Mouse (Mus musculus) midbrain, embryonic 13.5 days (tissue): ENCODE results near the gene Syt1. TPM values are rescaled to one million over a fixed set of nuclear protein-coding genes. Genes with fewer than 3 reads are reported as not detected.

Source experiments
- ATAC-seq: fragments of 200-750 bp; cut with Nextera tagmentation; 2 replicates; pipeline ENCODE4 v1.8.0; 2017; ENCODE audit warnings: mild to moderate bottlenecking, moderate TSS enrichment, moderate library complexity
- H3K27ac ChIP-seq: fragments of 300-500 bp; sonication (generic); 2 replicates; pipeline ENCODE4 v1.5.1; 2015; ENCODE audit warnings: inconsistent platforms, mild to moderate bottlenecking, moderate library complexity
- H3K27me3 ChIP-seq: fragments of 300-500 bp; sonication (generic); 2 replicates; pipeline ENCODE4 v1.6.1; 2015; ENCODE audit warnings: mild to moderate bottlenecking, inconsistent platforms
- H3K36me3 ChIP-seq: fragments of 300-500 bp; sonication (generic); 2 replicates; pipeline ENCODE4 v1.6.1; 2015; ENCODE audit warnings: mild to moderate bottlenecking, inconsistent platforms
- H3K4me1 ChIP-seq: fragments of 300-500 bp; sonication (generic); replicated peaks from 2 replicates; pipeline ENCODE4 v1.6.1; 2015; ENCODE audit warnings: inconsistent platforms
- H3K4me2 ChIP-seq: fragments of 300-500 bp; sonication (generic); replicated peaks from 2 replicates; pipeline ENCODE4 v1.6.1; 2015; ENCODE audit warnings: moderate library complexity, mild to moderate bottlenecking, inconsistent platforms
- H3K4me3 ChIP-seq: fragments of 300-500 bp; sonication (generic); replicated peaks from 2 replicates; pipeline ENCODE4 v1.5.1; 2015; ENCODE audit warnings: mild to moderate bottlenecking, inconsistent platforms
- H3K9ac ChIP-seq: fragments of 300-500 bp; sonication (generic); replicated peaks from 2 replicates; pipeline ENCODE4 v1.6.1; 2015; ENCODE audit warnings: mild to moderate bottlenecking, inconsistent platforms
- H3K9me3 ChIP-seq: fragments of 300-500 bp; sonication (generic); 2 replicates; pipeline ENCODE4 v1.6.1; 2016; ENCODE audit warnings: mild to moderate bottlenecking, inconsistent platforms
- WGBS: fragments of 180-500 bp; shearing (Covaris S2); methylation state at CpG from one replicate; pipeline ENCODE4 v1.1.7; 2015; 5-methylcytosine and 5-hydroxymethylcytosine counted together
- polyA plus RNA-seq: library from polyadenylated mRNA; unstranded; fragments of >200 nt; fragmentation: Nextera tagmentation; extraction: Ambion mirVana; gene quantifications from 2 replicates; pipeline ENCODE4 v1.2.1, GENCODE M21; 2015

The Syt1 gene
- polyA plus RNA-seq, 1 experiment from 2014 or later: 77.2 TPM

- Histone ChIP-seq H3K9me3 (no peaks in the 10 kb centered on the region), H3K36me3 (no peaks in the 10 kb centered on the region), H3K27me3 (no peaks in the 10 kb centered on the region), H3K27ac (no peak overlapping the region), H3K4me3 (no peak overlapping the region), H3K4me1 (peaks cover 9% of the 10 kb centered on the region), H3K9ac (no peak overlapping the region), H3K4me2 (no peak overlapping the region)
- 81% methylated on average over 2 of the region's 2 CpGs for WGBS
- no peak for ATAC-seq
Observed at GRCm38 (mm10) chr10:108880372-108880771, 130.4 kb downstream of the Syt1 start.

- no peak overlapping the region for H3K27ac ChIP-seq
- H3K27me3 ChIP-seq: no peaks in the 10 kb centered on the region
- no peaks in the 10 kb centered on the region for H3K9me3 ChIP-seq
- no peak for ATAC-seq
- WGBS: 88% methylated on average over 5 of the region's 5 CpGs
- H3K4me3 ChIP-seq: no peak overlapping the region
- H3K4me1 ChIP-seq: 0 out of 2 replicates have a peak, but pooled peaks cover 5% of the 10 kb centered on the region
- no peak overlapping the region for H3K9ac ChIP-seq
- H3K36me3 ChIP-seq: no peaks in the 10 kb centered on the region
- H3K4me2 ChIP-seq: no peak overlapping the region
Observed at GRCm38 (mm10) chr10:108875730-108876129, 135.1 kb downstream of the Syt1 start.

GRCm38 (mm10) chr10:108874687-108875086, 136.1 kb downstream of the Syt1 start:
- H3K4me2 ChIP-seq: no peak overlapping the region
- H3K27ac ChIP-seq: no peak overlapping the region
- no peak overlapping the region for H3K4me3 ChIP-seq
- no peak for ATAC-seq
- no peak overlapping the region for H3K9ac ChIP-seq
- WGBS: 58% methylated on average over 4 of the region's 4 CpGs
- H3K36me3 ChIP-seq: no peaks in the 10 kb centered on the region
- H3K27me3 ChIP-seq: no peaks in the 10 kb centered on the region
- H3K4me1 ChIP-seq: 0 out of 2 replicates have a peak, but pooled peaks cover 6% of the 10 kb centered on the region
- H3K9me3 ChIP-seq: no peaks in the 10 kb centered on the region

GRCm38 (mm10) chr10:108872359-108872758, 138.4 kb downstream of the Syt1 start:
- no peak for ATAC-seq
- H3K27ac ChIP-seq: no peak overlapping the region
- 73% methylated on average over 6 of the region's 6 CpGs for WGBS
- H3K4me3 ChIP-seq: no peak overlapping the region
- no peaks in the 10 kb centered on the region for H3K9me3 ChIP-seq
- H3K9ac ChIP-seq: no peak overlapping the region
- no peaks in the 10 kb centered on the region for H3K36me3 ChIP-seq
- H3K27me3 ChIP-seq: no peaks in the 10 kb centered on the region
- peaks cover 7% of the 10 kb centered on the region; the same call in 1 of the 2 replicates for H3K4me1 ChIP-seq
- H3K4me2 ChIP-seq: no peak overlapping the region

GRCm38 (mm10) chr10:108870586-108870985, 140.2 kb downstream of the Syt1 start:
- Histone ChIP-seq H3K9me3 (no peaks in the 10 kb centered on the region), H3K27me3 (no peaks in the 10 kb centered on the region), H3K27ac (no peak overlapping the region), H3K4me1 (peaks cover 10% of the 10 kb centered on the region; the same call in 1 of the 2 replicates), H3K4me2 (no peak overlapping the region), H3K4me3 (no peak overlapping the region), H3K36me3 (no peaks in the 10 kb centered on the region), H3K9ac (no peak overlapping the region)
- 52% methylated on average over 4 of the region's 4 CpGs for WGBS
- peak; percentile 34; the same call in 1 of the 2 replicates for ATAC-seq

GRCm38 (mm10) chr10:108868136-108868535, 142.6 kb downstream of the Syt1 start:
- Histone ChIP-seq H3K27me3 (no peaks in the 10 kb centered on the region), H3K4me2 (no peak overlapping the region), H3K9me3 (no peaks in the 10 kb centered on the region), H3K36me3 (no peaks in the 10 kb centered on the region), H3K4me1 (peaks cover 10% of the 10 kb centered on the region; the same call in 1 of the 2 replicates), H3K27ac (no peak overlapping the region), H3K4me3 (no peak overlapping the region), H3K9ac (no peak overlapping the region)
- no peak for ATAC-seq
- WGBS: 92% methylated on average over 4 of the region's 4 CpGs

GRCm38 (mm10) chr10:108867202-108867601, 143.6 kb downstream of the Syt1 start:
- H3K9me3 ChIP-seq: no peaks in the 10 kb centered on the region
- H3K27ac ChIP-seq: no peak overlapping the region

GRCm38 (mm10) chr10:108865586-108865985, 145.2 kb downstream of the Syt1 start:
- H3K4me2 ChIP-seq: no peak overlapping the region
- H3K36me3 ChIP-seq: no peaks in the 10 kb centered on the region
- H3K27ac ChIP-seq: no peak overlapping the region
- H3K4me1 ChIP-seq: peaks cover 4% of the 10 kb centered on the region; the same call in 1 of the 2 replicates
- 97% methylated on average over 4 of the region's 4 CpGs for WGBS
- ATAC-seq: no peak
- no peaks in the 10 kb centered on the region for H3K27me3 ChIP-seq
- no peaks in the 10 kb centered on the region for H3K9me3 ChIP-seq
- H3K9ac ChIP-seq: no peak overlapping the region
- H3K4me3 ChIP-seq: no peak overlapping the region

More at GRCm38 (mm10) chr10:108867202-108867601, 143.6 kb downstream of the Syt1 start:
- Histone ChIP-seq H3K4me2 (no peak overlapping the region), H3K4me1 (peaks cover 8% of the 10 kb centered on the region; the same call in 1 of the 2 replicates), H3K4me3 (no peak overlapping the region), H3K27me3 (no peaks in the 10 kb centered on the region), H3K9ac (no peak overlapping the region), H3K36me3 (no peaks in the 10 kb centered on the region)
- ATAC-seq: no peak
- WGBS: 75% methylated on average over 6 of the region's 6 CpGs

GRCm38 (mm10) chr10:108855986-108856385, 154.8 kb downstream of the Syt1 start:
- Histone ChIP-seq H3K4me3 (no peak overlapping the region), H3K9me3 (no peaks in the 10 kb centered on the region), H3K4me2 (no peak overlapping the region), H3K4me1 (0 out of 2 replicates have a peak, but pooled peaks cover 2% of the 10 kb centered on the region), H3K36me3 (no peaks in the 10 kb centered on the region), H3K9ac (no peak overlapping the region), H3K27ac (no peak overlapping the region), H3K27me3 (no peaks in the 10 kb centered on the region)
- ATAC-seq: no peak
- 85% methylated on average over 6 of the region's 6 CpGs for WGBS

GRCm38 (mm10) chr10:108852757-108853156, 158.0 kb downstream of the Syt1 start:
- H3K27me3 ChIP-seq: no peaks in the 10 kb centered on the region
- H3K4me2 ChIP-seq: no peak overlapping the region
- H3K4me1 ChIP-seq: 0 out of 2 replicates have a peak, but pooled peaks cover 2% of the 10 kb centered on the region
- no peaks in the 10 kb centered on the region for H3K36me3 ChIP-seq
- no peak overlapping the region for H3K4me3 ChIP-seq
- 77% methylated on average over 4 of the region's 4 CpGs for WGBS
- no peak overlapping the region for H3K9ac ChIP-seq
- H3K9me3 ChIP-seq: no peaks in the 10 kb centered on the region
- no peak for ATAC-seq
- no peak overlapping the region for H3K27ac ChIP-seq

- Histone ChIP-seq H3K4me2 (no peak overlapping the region), H3K27ac (no peak overlapping the region), H3K27me3 (no peaks in the 10 kb centered on the region), H3K4me3 (no peak overlapping the region), H3K36me3 (no peaks in the 10 kb centered on the region), H3K9ac (no peak overlapping the region), H3K4me1 (peaks cover 1% of the 10 kb centered on the region), H3K9me3 (no peaks in the 10 kb centered on the region)
- ATAC-seq: no peak
- 97% methylated on average over 1 of the region's 1 CpGs for WGBS
Observed at GRCm38 (mm10) chr10:108837434-108837833, 173.3 kb downstream of the Syt1 start.

- H3K9ac ChIP-seq: 0 out of 2 replicates have a peak overlapping the region, but pooled peaks have one; percentile 21
- H3K27me3 ChIP-seq: no peaks in the 10 kb centered on the region
- peak overlapping the region; percentile 7 for H3K4me3 ChIP-seq
- H3K4me2 ChIP-seq: peak overlapping the region; percentile 40
- ATAC-seq: peak; percentile 92
- H3K4me1 ChIP-seq: peaks cover 9% of the 10 kb centered on the region
- peak overlapping the region; percentile 57; the same call in 1 of the 2 replicates for H3K27ac ChIP-seq
- H3K36me3 ChIP-seq: no peaks in the 10 kb centered on the region
- no peaks in the 10 kb centered on the region for H3K9me3 ChIP-seq
- WGBS: 52% methylated on average over 6 of the region's 6 CpGs
Observed at GRCm38 (mm10) chr10:108832248-108832647, 178.5 kb downstream of the Syt1 start.

- Histone ChIP-seq H3K4me3 (peak overlapping the region; percentile 7), H3K4me1 (peaks cover 9% of the 10 kb centered on the region), H3K27me3 (no peaks in the 10 kb centered on the region), H3K9me3 (no peaks in the 10 kb centered on the region), H3K9ac (0 out of 2 replicates have a peak overlapping the region, but pooled peaks have one; percentile 21), H3K36me3 (no peaks in the 10 kb centered on the region), H3K4me2 (peak overlapping the region; percentile 40), H3K27ac (peak overlapping the region; percentile 57; the same call in 1 of the 2 replicates)
- ATAC-seq: peak; percentile 86
- 41% methylated on average over 6 of the region's 6 CpGs for WGBS
Observed at GRCm38 (mm10) chr10:108831801-108832200, 179.0 kb downstream of the Syt1 start.
